12 mouse cellular contexts compared by ENCODE assay signal in the genomic region with DNA sequence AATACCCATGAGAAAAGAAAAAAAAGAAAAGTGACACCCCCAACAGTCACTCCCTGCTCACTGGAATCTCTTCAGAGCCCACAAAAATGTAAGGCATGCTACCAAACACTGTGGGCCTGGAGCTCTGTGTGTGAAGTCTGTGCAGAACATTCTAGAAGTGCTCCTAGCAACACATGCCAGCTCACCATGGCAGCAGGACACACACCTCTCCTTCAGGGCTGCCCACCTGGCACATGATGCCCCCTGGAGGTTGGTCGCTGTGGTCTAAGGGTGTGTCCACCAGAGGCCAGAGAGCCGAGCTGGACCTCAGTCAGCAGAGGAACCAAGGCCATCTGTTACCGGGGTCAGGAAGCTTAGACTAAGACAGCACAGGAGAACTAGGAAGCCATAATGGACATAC. TPM values are rescaled to one million over a fixed set of nuclear protein-coding genes. Genes with fewer than 3 reads are reported as not detected.
DNase-seq lines count a peak whose midpoint lies in the region; ATAC-seq and TF ChIP-seq lines count a peak whose summit lies in the region.
"Had no signal": no experiment of that assay in that cellular context is flagged by ENCODE, and none has a peak within 500 bp of the region (broad histone marks: within the 10 kb centered on the region; RNA-seq: fewer than 3 reads in every experiment).

No protein-coding gene starts in this region.

- no peaks in the 10 kb centered on the region for H3K27me3 ChIP-seq in hindbrain, postnatal 0 days (ENCODE audit: insufficient read depth, low read length)
- no peaks in the 10 kb centered on the region for H3K27me3 ChIP-seq in hindbrain, embryonic 11.5 days (ENCODE audit: control insufficient read depth, insufficient read depth, low read length)
- H3K27me3 ChIP-seq in Patski: no peaks in the 10 kb centered on the region
- H3K27me3 ChIP-seq: midbrain, embryonic 15.5 days had no signal

- 0 out of 2 replicates have a peak, but pooled peaks have one; percentile 26 for TF ChIP-seq POLR2A in embryonic fibroblast, embryonic 13.5 days (IDR thresholded peaks at IDR 0.05; ENCODE audit: low read depth, low read length)

- 0 out of 2 replicates have a peak, but pooled peaks cover 9% of the 10 kb centered on the region for H3K4me1 ChIP-seq in hindbrain, postnatal 0 days (ENCODE audit: insufficient read depth, low read length)
- H3K4me1 ChIP-seq in hindbrain, embryonic 11.5 days (replicated peaks; ENCODE audit: control insufficient read depth, insufficient read depth, low read length): 0 out of 2 replicates have a peak, but pooled peaks cover 3% of the 10 kb centered on the region
- peaks cover 19% of the 10 kb centered on the region for H3K4me1 ChIP-seq in embryonic fibroblast, embryonic 13.5 days (ENCODE audit: control insufficient read depth, insufficient read depth, low read length)

- no peak for ATAC-seq in hindbrain, postnatal 0 days
- ATAC-seq in hindbrain, embryonic 11.5 days (ENCODE audit: low FRiP score): no peak
- ATAC-seq in Patski: peak; percentile 61
- ATAC-seq: midbrain, embryonic 15.5 days had no signal

- H3K9ac ChIP-seq in hindbrain, postnatal 0 days (replicated peaks; ENCODE audit: low read length): no peak overlapping the region
- no peak overlapping the region for H3K9ac ChIP-seq in hindbrain, embryonic 11.5 days (ENCODE audit: low read depth, low read length)
- H3K9ac ChIP-seq: midbrain, embryonic 15.5 days had no signal

- H3K4me3 ChIP-seq in hindbrain, postnatal 0 days (ENCODE audit: low read length): no peak overlapping the region
- no peak overlapping the region for H3K4me3 ChIP-seq in hindbrain, embryonic 11.5 days (ENCODE audit: low read depth, low read length)
- H3K4me3 ChIP-seq in embryonic fibroblast, embryonic 13.5 days (ENCODE audit: insufficient read depth, low read length): no peak overlapping the region
- H3K4me3 ChIP-seq: midbrain, embryonic 15.5 days had no signal

- H3K36me3 ChIP-seq in hindbrain, postnatal 0 days (ENCODE audit: insufficient read depth, low read length): no peaks in the 10 kb centered on the region
- H3K36me3 ChIP-seq in hindbrain, embryonic 11.5 days (ENCODE audit: control insufficient read depth, insufficient read depth, low read length): no peaks in the 10 kb centered on the region
- H3K36me3 ChIP-seq: midbrain, embryonic 15.5 days had no signal

- TF ChIP-seq CTCF in hindbrain, postnatal 0 days (IDR thresholded peaks at IDR 0.05; ENCODE audit: low read depth): 0 out of 2 replicates have a peak, but pooled peaks have one; percentile 15
- TF ChIP-seq CTCF in Patski (IDR thresholded peaks at IDR 0.05): no peak
- peak; percentile 27; the same call in 1 of the 2 replicates for TF ChIP-seq CTCF in embryonic fibroblast, embryonic 13.5 days (IDR thresholded peaks at IDR 0.05; ENCODE audit: borderline replicate concordance, insufficient read depth, low read length)

- no peak overlapping the region for H3K4me2 ChIP-seq in hindbrain, postnatal 0 days (ENCODE audit: low read depth, low read length)
- H3K4me2 ChIP-seq in hindbrain, embryonic 11.5 days (replicated peaks; ENCODE audit: low read depth, low read length): no peak overlapping the region
- H3K4me2 ChIP-seq: midbrain, embryonic 15.5 days had no signal

- no peak for DNase-seq in hindbrain, postnatal 0 days (ENCODE audit: low spot score)
- DNase-seq in hindbrain, embryonic 11.5 days (ENCODE audit: low spot score): no peak
- DNase-seq in 3134 (ENCODE audit: extremely low read depth, insufficient read length, low spot score) (peak; percentile 82), Patski (ENCODE audit: low read depth, low spot score) (peak; percentile 46)
- no peak for DNase-seq in embryo, embryonic 10.5 days (ENCODE audit: low spot score)
- DNase-seq in gastrocnemius, adult 8-10 months (ENCODE audit: low spot score in 2 of 2): no peak
- no peak for DNase-seq in heart, postnatal 4 days
- DNase-seq: kidney, adult 11 months; thymus, postnatal 4 days had no signal

- H3K27ac ChIP-seq in hindbrain, postnatal 0 days: no peak overlapping the region
- H3K27ac ChIP-seq in hindbrain, embryonic 11.5 days (ENCODE audit: low read depth, low read length): no peak overlapping the region
- peak overlapping the region; percentile 27 for H3K27ac ChIP-seq in embryonic fibroblast, embryonic 13.5 days (ENCODE audit: insufficient read depth, low read length)
- H3K27ac ChIP-seq: midbrain, embryonic 15.5 days had no signal

- 64% methylated on average over 3 of the region's 3 CpGs for WGBS in hindbrain, postnatal 0 days
- 78% methylated on average over 3 of the region's 3 CpGs for WGBS in hindbrain, embryonic 11.5 days

- CTCF ChIA-PET in Patski (lab: Charles Lee): interaction anchor here (0.6 to 2.5 kb wide), 10 partner anchors 11 to 75 kb away, joined by 3 to 13 read pairs (median 3); a partner anchor contains a TSS

- in situ Hi-C loops in Patski (cut with MboI; ENCODE audit: low pct_unique_long_range_greater_than_20kb): no loop called here

- no peaks in the 10 kb centered on the region for H3K9me3 ChIP-seq in hindbrain, postnatal 0 days (ENCODE audit: low read length)
- no peaks in the 10 kb centered on the region for H3K9me3 ChIP-seq in hindbrain, embryonic 11.5 days (ENCODE audit: control insufficient read depth, low read length)
- H3K9me3 ChIP-seq: midbrain, embryonic 15.5 days had no signal

- POLR2A ChIA-PET in Patski (lab: Charles Lee): interaction anchor here (1.4 kb wide), 1 partner anchor 12 kb away, joined by 4 read pairs; no protein-coding TSS in a partner anchor

RNA-seq across cellular contexts. Expression of a gene that starts 3.3 kb away (rescaled TPM):
- 2.2 and 3.0 TPM in 2 replicates for total RNA-seq in hindbrain, postnatal 0 days (2014; rRNA removed)
- 3.5 and 4.3 TPM in 2 replicates for polyA plus RNA-seq in hindbrain, postnatal 0 days (2015; fragmentation: Nextera tagmentation; extraction: Ambion mirVana)
- 0.59 and 1.4 TPM in 2 replicates for polyA plus RNA-seq in hindbrain, embryonic 11.5 days (2014; fragmentation: Nextera tagmentation; extraction: Ambion mirVana)
- 22.2 TPM for polyA plus RNA-seq in Patski (2021)
- polyA plus RNA-seq in embryonic fibroblast, embryonic 13.5 days (2011; ENCODE audit: insufficient read length, low read depth, missing spikeins): 3.8 and 4.3 TPM in 2 replicates
- 1 to 10 TPM; 1.0 to 2.6 (median 1.3) TPM for total RNA-seq in gastrocnemius, adult 8-10 months (2022)
- total RNA-seq in heart, postnatal 4 days (2021): 1 to 10 TPM; 1.6 to 1.9 TPM

RNA-seq across cellular contexts. Expression of a gene that starts 8.7 kb away (rescaled TPM):
- 12.8 and 19.9 TPM in 2 replicates for total RNA-seq in hindbrain, postnatal 0 days (2014; rRNA removed)
- 15.3 and 16.3 TPM in 2 replicates for polyA plus RNA-seq in hindbrain, postnatal 0 days (2015; fragmentation: Nextera tagmentation; extraction: Ambion mirVana)
- 5.1 and 6.4 TPM in 2 replicates for polyA plus RNA-seq in hindbrain, embryonic 11.5 days (2014; fragmentation: Nextera tagmentation; extraction: Ambion mirVana)
- not detected for polyA plus RNA-seq in Patski (2021)
- 34.5 and 44.9 TPM in 2 replicates for polyA plus RNA-seq in embryonic fibroblast, embryonic 13.5 days (2011; ENCODE audit: insufficient read length, low read depth, missing spikeins)
- 1 to 10 TPM; 3.2 to 4.5 (median 3.5) TPM for total RNA-seq in gastrocnemius, adult 8-10 months (2022)
- 10 to 100 TPM; 15.1 to 15.4 TPM for total RNA-seq in heart, postnatal 4 days (2021)

RNA-seq across cellular contexts. Expression of a gene that starts 13.7 kb away (rescaled TPM):
- total RNA-seq in hindbrain, postnatal 0 days (2014; rRNA removed): 212 and 221 TPM in 2 replicates
- 366 and 367 TPM in 2 replicates for polyA plus RNA-seq in hindbrain, postnatal 0 days (2015; fragmentation: Nextera tagmentation; extraction: Ambion mirVana)
- 240 and 258 TPM in 2 replicates for polyA plus RNA-seq in hindbrain, embryonic 11.5 days (2014; fragmentation: Nextera tagmentation; extraction: Ambion mirVana)
- 232 TPM for polyA plus RNA-seq in Patski (2021)
- 97.0 and 108 TPM in 2 replicates for polyA plus RNA-seq in embryonic fibroblast, embryonic 13.5 days (2011; ENCODE audit: insufficient read length, low read depth, missing spikeins)
- total RNA-seq in gastrocnemius, adult 8-10 months (2022): 100 to 1,000 TPM; 222 to 255 (median 235) TPM
- 100 to 1,000 TPM; 290 to 307 TPM for total RNA-seq in heart, postnatal 4 days (2021)

RNA-seq across cellular contexts. Expression of a gene that starts 19.3 kb away (rescaled TPM):
- 35.4 and 44.0 TPM in 2 replicates for total RNA-seq in hindbrain, postnatal 0 days (2014; rRNA removed)
- 16.8 and 17.3 TPM in 2 replicates for polyA plus RNA-seq in hindbrain, postnatal 0 days (2015; fragmentation: Nextera tagmentation; extraction: Ambion mirVana)
- 10.7 and 11.6 TPM in 2 replicates for polyA plus RNA-seq in hindbrain, embryonic 11.5 days (2014; fragmentation: Nextera tagmentation; extraction: Ambion mirVana)
- 80.3 TPM for polyA plus RNA-seq in Patski (2021)
- 56.8 and 60.7 TPM in 2 replicates for polyA plus RNA-seq in embryonic fibroblast, embryonic 13.5 days (2011; ENCODE audit: insufficient read length, low read depth, missing spikeins)
- 1 to 10 TPM; 2.2 to 5.1 (median 3.0) TPM for total RNA-seq in gastrocnemius, adult 8-10 months (2022)
- total RNA-seq in heart, postnatal 4 days (2021): 10 to 100 TPM; 19.2 to 22.9 TPM

RNA-seq across cellular contexts. Expression of a gene that starts 32.2 kb away (rescaled TPM):
- total RNA-seq in hindbrain, postnatal 0 days (2014; rRNA removed): not detected in 2 replicates
- not detected in 2 replicates for polyA plus RNA-seq in hindbrain, postnatal 0 days (2015; fragmentation: Nextera tagmentation; extraction: Ambion mirVana)
- not detected in 2 replicates for polyA plus RNA-seq in hindbrain, embryonic 11.5 days (2014; fragmentation: Nextera tagmentation; extraction: Ambion mirVana)
- 0.17 TPM for polyA plus RNA-seq in Patski (2021)
- not detected in 2 replicates for polyA plus RNA-seq in embryonic fibroblast, embryonic 13.5 days (2011; ENCODE audit: insufficient read length, low read depth, missing spikeins)
- total RNA-seq in gastrocnemius, adult 8-10 months (2022): not detected
- total RNA-seq in heart, postnatal 4 days (2021): under 1 TPM; 0.17 to 0.18 TPM
- polyA plus RNA-seq: limb, embryonic 11.5 days; midbrain, embryonic 15.5 days had no signal

Comparison
In these comparisons a context has a peak if more than half of its experiments do, and no peak if none do; other contexts are left out.
1. DNase-seq: peak in 3134 (single experiment) and Patski (single experiment); none in hindbrain, postnatal 0 days (single experiment), hindbrain, embryonic 11.5 days (single experiment), embryo, embryonic 10.5 days (single experiment), gastrocnemius, adult 8-10 months (0 of 2) and heart, postnatal 4 days (single experiment).